Mouse (Mus musculus) lung, adult 2 months (tissue): ENCODE data around the gene Adamts18.

Experiments
- CTCF ChIP-seq: fragments of 200-500 bp; IDR thresholded peaks from 2 replicates; pipeline ENCODE4 v1.5.1; 2011; ENCODE audit warnings: mild to moderate bottlenecking, low read length, control low read depth; ENCODE audit not compliant: insufficient read depth
- POLR2A ChIP-seq: fragments of 200-500 bp; IDR thresholded peaks from 2 replicates; pipeline ENCODE4 v1.6.1; 2011; ENCODE audit warnings: low read depth, mild to moderate bottlenecking, control low read depth, low read length, borderline replicate concordance; ENCODE audit errors: extremely low read depth

DNA sequence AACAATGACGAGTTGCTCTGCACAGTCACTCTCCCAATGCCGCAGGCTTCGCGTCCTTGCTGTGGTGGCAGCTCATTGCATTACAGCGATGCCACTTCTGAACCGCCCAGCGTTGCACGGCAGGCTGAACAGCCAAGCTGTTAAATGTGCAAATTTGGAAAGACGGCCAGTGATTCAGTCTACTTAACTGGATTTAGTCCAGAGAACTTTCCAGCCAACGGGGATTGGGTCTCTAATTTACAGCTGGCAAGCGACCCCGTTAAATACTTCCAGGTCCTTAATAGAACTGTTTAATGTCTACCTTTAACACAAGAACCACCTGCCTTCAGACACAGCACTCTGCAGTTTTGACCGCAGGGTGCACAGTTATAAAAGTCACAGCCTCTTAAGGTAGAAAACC is 127.1 kb downstream of the Adamts18 start:
- TF ChIP-seq CTCF (no peak), POLR2A (no peak)
